Mouse (Mus musculus): ENCODE measurements around the gene Irf1. TPM values are rescaled to one million over a fixed set of nuclear protein-coding genes. Genes with fewer than 3 reads are reported as not detected.
A peak's percentile ranks its signal among the peaks of the same experiment; 100 is the strongest.

The Irf1 gene
- polyA plus RNA-seq, 1 experiment: 111 TPM

GRCm38 (mm10) chr11:53796409-53797151, 26.8 kb downstream of the Irf1 start:
- no peak overlapping the region for H3K4me3 ChIP-seq (ENCODE audit: extremely low read depth, insufficient read depth, insufficient read length)
- WGBS: 61% methylated on average over 12 of the region's 12 CpGs
- TF ChIP-seq POLR2A (IDR thresholded peaks at IDR 0.05; ENCODE audit: low read depth, low read length) (no peak), CTCF (IDR thresholded peaks at IDR 0.05; ENCODE audit: extremely low read depth, insufficient read depth, insufficient read length, insufficient replicate concordance) (no peak)
- DNase-seq (ENCODE audit: low read depth in 1 of 2, low spot score in 2 of 2): no peak
- H3K4me1 ChIP-seq (ENCODE audit: control insufficient read depth, insufficient read depth, insufficient read length): peaks cover 27% of the 10 kb centered on the region; the same call in 1 of the 2 replicates
- H3K27ac ChIP-seq (ENCODE audit: insufficient read depth, low read length): peak overlapping the region; percentile 87
- H3K36me3 ChIP-seq (ENCODE audit: control insufficient read depth, insufficient read depth, low read length): no peaks in the 10 kb centered on the region
- no peaks in the 10 kb centered on the region for H3K27me3 ChIP-seq (ENCODE audit: control insufficient read depth, insufficient read depth, low read length)

DNA sequence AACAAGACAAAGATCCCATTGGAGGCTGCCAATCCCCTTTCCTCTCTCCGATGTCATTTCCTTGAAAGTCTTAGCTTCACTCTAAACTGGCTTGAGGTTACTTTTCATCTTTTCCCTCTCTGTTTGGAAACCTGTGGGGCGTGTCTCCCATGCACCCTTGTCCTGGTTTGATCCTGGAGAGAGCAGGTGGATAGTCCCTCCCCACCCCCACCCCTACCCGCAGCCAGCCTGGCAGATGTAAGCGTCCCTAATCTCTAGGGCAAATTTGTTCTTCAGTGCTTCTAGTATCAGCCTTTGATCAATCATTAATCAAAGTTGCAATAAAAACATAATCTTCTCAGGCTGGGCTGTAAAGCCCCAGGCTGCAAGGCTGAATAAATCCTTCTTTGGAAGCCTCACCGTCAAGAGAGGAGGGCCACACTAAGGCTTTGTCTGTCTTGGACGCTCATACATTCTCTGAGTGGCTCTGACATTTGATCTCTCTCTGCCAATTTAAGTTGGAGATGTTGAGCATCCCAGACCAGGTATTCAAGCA, 27.6 kb downstream of the Irf1 start:
- no peaks in the 10 kb centered on the region for H3K27me3 ChIP-seq (ENCODE audit: control insufficient read depth, insufficient read depth, low read length)
- no peak for DNase-seq (ENCODE audit: low read depth in 1 of 2, low spot score in 2 of 2)
- H3K4me3 ChIP-seq (ENCODE audit: extremely low read depth, insufficient read depth, insufficient read length): no peak overlapping the region
- no peaks in the 10 kb centered on the region for H3K36me3 ChIP-seq (ENCODE audit: control insufficient read depth, insufficient read depth, low read length)
- no peak overlapping the region for H3K27ac ChIP-seq (ENCODE audit: insufficient read depth, low read length)
- WGBS: 81% methylated on average over 6 of the region's 6 CpGs
- H3K4me1 ChIP-seq (ENCODE audit: control insufficient read depth, insufficient read depth, insufficient read length): peaks cover 27% of the 10 kb centered on the region; the same call in 1 of the 2 replicates
- TF ChIP-seq POLR2A (IDR thresholded peaks at IDR 0.05; ENCODE audit: low read depth, low read length) (no peak), CTCF (IDR thresholded peaks at IDR 0.05; ENCODE audit: extremely low read depth, insufficient read depth, insufficient read length, insufficient replicate concordance) (no peak)

GRCm38 (mm10) chr11:53798041-53798711, 28.4 kb downstream of the Irf1 start:
- Histone ChIP-seq H3K4me3 (ENCODE audit: extremely low read depth, insufficient read depth, insufficient read length) (no peak overlapping the region), H3K27me3 (ENCODE audit: control insufficient read depth, insufficient read depth, low read length) (no peaks in the 10 kb centered on the region), H3K36me3 (ENCODE audit: control insufficient read depth, insufficient read depth, low read length) (no peaks in the 10 kb centered on the region), H3K27ac (ENCODE audit: insufficient read depth, low read length) (no peak overlapping the region), H3K4me1 (ENCODE audit: control insufficient read depth, insufficient read depth, insufficient read length) (peaks cover 34% of the 10 kb centered on the region; the same call in 1 of the 2 replicates)
- TF ChIP-seq CTCF (IDR thresholded peaks at IDR 0.05; ENCODE audit: extremely low read depth, insufficient read depth, insufficient read length, insufficient replicate concordance) (no peak), POLR2A (IDR thresholded peaks at IDR 0.05; ENCODE audit: low read depth, low read length) (no peak)
- 84% methylated on average over 10 of the region's 10 CpGs for WGBS
- DNase-seq (ENCODE audit: low read depth in 1 of 2, low spot score in 2 of 2): no peak

- Histone ChIP-seq H3K4me1 (ENCODE audit: control insufficient read depth, insufficient read depth, insufficient read length) (peaks cover 29% of the 10 kb centered on the region; the same call in 1 of the 2 replicates), H3K36me3 (ENCODE audit: control insufficient read depth, insufficient read depth, low read length) (no peaks in the 10 kb centered on the region), H3K27me3 (ENCODE audit: control insufficient read depth, insufficient read depth, low read length) (no peaks in the 10 kb centered on the region), H3K4me3 (ENCODE audit: extremely low read depth, insufficient read depth, insufficient read length) (no peak overlapping the region), H3K27ac (ENCODE audit: insufficient read depth, low read length) (no peak overlapping the region)
- WGBS: 44% methylated on average over 4 of the region's 4 CpGs
- no peak for DNase-seq (ENCODE audit: low read depth in 1 of 2, low spot score in 2 of 2)
- TF ChIP-seq POLR2A (IDR thresholded peaks at IDR 0.05; ENCODE audit: low read depth, low read length) (no peak), CTCF (IDR thresholded peaks at IDR 0.05; ENCODE audit: extremely low read depth, insufficient read depth, insufficient read length, insufficient replicate concordance) (no peak)
Observed at GRCm38 (mm10) chr11:53800036-53800435, 30.2 kb downstream of the Irf1 start.

DNA sequence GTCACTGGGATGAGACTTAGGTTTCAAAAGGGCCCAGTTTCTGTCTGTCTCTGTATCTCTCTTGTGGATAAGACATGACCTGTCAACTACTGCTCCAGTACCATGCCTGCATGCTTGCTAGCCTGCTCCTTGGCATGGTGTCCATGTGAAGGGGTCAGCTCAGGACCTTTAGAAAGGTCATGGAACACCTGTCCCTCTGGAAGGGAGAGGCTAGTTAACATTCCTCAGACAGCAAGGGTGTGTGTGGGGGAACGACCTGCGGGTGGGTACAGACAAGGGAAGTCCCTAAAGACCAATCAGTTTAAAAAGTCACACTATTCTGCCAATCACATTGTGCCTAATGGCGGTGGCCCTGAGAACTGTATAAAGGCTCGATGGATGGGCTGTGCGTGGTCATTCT, 31.2 kb downstream of the Irf1 start:
- 88% methylated on average over 5 of the region's 5 CpGs for WGBS
- Histone ChIP-seq H3K4me1 (ENCODE audit: control insufficient read depth, insufficient read depth, insufficient read length) (peaks cover 23% of the 10 kb centered on the region; the same call in 1 of the 2 replicates), H3K27ac (ENCODE audit: insufficient read depth, low read length) (no peak overlapping the region), H3K4me3 (ENCODE audit: extremely low read depth, insufficient read depth, insufficient read length) (no peak overlapping the region), H3K27me3 (ENCODE audit: control insufficient read depth, insufficient read depth, low read length) (no peaks in the 10 kb centered on the region), H3K36me3 (ENCODE audit: control insufficient read depth, insufficient read depth, low read length) (no peaks in the 10 kb centered on the region)
- no peak for DNase-seq (ENCODE audit: low read depth in 1 of 2, low spot score in 2 of 2)
- TF ChIP-seq CTCF (IDR thresholded peaks at IDR 0.05; ENCODE audit: extremely low read depth, insufficient read depth, insufficient read length, insufficient replicate concordance) (no peak), POLR2A (IDR thresholded peaks at IDR 0.05; ENCODE audit: low read depth, low read length) (no peak)

- peak in 1 of 2 experiments; percentile 23 for DNase-seq (ENCODE audit: low read depth in 1 of 2, low spot score in 2 of 2)
- no peak overlapping the region for H3K4me3 ChIP-seq (ENCODE audit: extremely low read depth, insufficient read depth, insufficient read length)
- H3K27ac ChIP-seq (ENCODE audit: insufficient read depth, low read length): peak overlapping the region; percentile 7; the same call in 1 of the 2 replicates
- peaks cover 22% of the 10 kb centered on the region; the same call in 1 of the 2 replicates for H3K4me1 ChIP-seq (ENCODE audit: control insufficient read depth, insufficient read depth, insufficient read length)
- 36% methylated on average over 12 of the region's 12 CpGs for WGBS
- no peak for TF ChIP-seq CTCF (IDR thresholded peaks at IDR 0.05; ENCODE audit: extremely low read depth, insufficient read depth, insufficient read length, insufficient replicate concordance)
- TF ChIP-seq POLR2A (IDR thresholded peaks at IDR 0.05; ENCODE audit: low read depth, low read length): no peak
- H3K36me3 ChIP-seq (ENCODE audit: control insufficient read depth, insufficient read depth, low read length): no peaks in the 10 kb centered on the region
- no peaks in the 10 kb centered on the region for H3K27me3 ChIP-seq (ENCODE audit: control insufficient read depth, insufficient read depth, low read length)
Observed at GRCm38 (mm10) chr11:53803093-53803492, 33.3 kb downstream of the Irf1 start.

All from spleen, adult 2 months (tissue).